Mouse (Mus musculus) heart, postnatal 14 days (tissue): ENCODE measurements at regions not wholly inside any gene's neighbourhood (a gene's known extent, or its start where the extent isn't known, plus 50 kb on each side); places are given as distances from the start of the nearest gene placed in this dataset.

ENCODE experiments used
- DNase-seq, 2 experiments: peaks; one replicate each; pipeline ENCODE4 v3.0.0; 2021 to 2022
- intact Hi-C: fragments of 180-260 bp; cut with DNase I; formaldehyde crosslinking; loops from one replicate; pipeline ENCODE4 v1.15.1; 2025

DNA sequence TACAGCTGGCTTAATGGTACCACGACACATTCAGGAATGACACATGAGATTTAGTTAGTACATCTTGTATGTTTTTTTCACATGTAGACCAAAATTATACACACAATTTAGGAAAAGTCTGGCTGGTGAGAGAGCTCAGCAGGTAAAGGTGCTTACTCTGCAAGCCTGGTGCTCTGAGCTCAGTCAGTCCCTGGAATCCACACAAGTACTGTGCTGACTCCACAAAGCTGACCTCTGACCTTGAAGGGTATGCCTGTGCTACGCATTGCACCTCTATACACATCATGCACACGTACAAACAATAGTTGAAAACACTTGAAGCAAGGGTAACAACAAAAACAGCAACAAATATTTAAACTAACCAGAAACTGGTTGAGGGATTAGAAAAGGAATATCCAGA lies 96.5 kb downstream of the Foxb1 start:
- intact Hi-C loops, result no loop called here

DNA sequence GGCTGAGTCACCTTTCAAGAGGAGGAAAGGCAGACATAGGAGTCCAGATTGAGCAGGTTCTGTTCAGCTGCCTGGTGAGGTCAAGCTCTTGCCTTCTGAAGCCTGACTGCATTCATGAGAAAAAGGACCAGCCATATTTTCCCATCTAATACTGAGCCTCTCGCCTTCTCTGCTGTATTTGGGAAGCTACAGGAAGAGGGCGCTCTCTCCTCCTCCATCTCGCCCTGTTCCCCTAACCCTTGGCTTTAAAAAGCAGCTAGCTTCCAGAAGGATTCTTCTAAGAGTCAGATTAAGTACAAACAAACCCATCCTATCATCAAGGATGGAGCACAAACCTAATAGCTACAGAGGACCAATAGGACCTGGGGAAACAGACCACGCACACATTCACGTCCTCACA lies 98.3 kb downstream of the Foxb1 start:
- intact Hi-C loops, result no loop called here
- no peak for DNase-seq

More for the DNA sequence above, 96.5 kb downstream of the Foxb1 start:
- DNase-seq, result no peak

- intact Hi-C loops, result no loop called here
- DNase-seq, result no peak
These were observed 102.5 kb downstream of the Foxb1 start for GRCm38 (mm10) chr9:69658276-69658675.

GRCm38 (mm10) chr9:69656053-69656452 lies 104.7 kb downstream of the Foxb1 start:
- no peak for DNase-seq
- intact Hi-C loops, result no loop called here

DNA sequence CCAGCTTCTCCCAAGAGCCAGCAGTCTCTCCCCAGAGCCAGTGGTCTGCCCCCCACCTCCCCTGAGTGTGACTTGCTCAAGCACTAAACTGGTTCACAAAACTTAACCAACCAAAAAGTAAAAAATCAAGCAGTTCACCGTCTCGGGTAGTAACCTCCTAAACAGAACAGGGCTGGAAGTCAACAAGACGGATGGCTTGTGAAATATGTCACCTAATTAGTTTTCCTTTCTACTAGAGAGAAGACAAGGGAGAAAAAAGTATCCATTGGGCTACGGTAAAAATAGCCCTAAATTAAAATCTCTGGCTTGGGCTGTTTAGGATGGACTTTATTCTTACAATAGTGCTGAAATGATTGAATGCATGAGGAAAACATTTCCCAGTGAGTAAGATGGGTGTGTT lies 108.6 kb downstream of the Foxb1 start:
- intact Hi-C loops, result no loop called here
- no peak for DNase-seq

GRCm38 (mm10) chr9:69651608-69652007 lies 109.1 kb downstream of the Foxb1 start:
- no peak for DNase-seq
- intact Hi-C loops, result no loop called here

DNA sequence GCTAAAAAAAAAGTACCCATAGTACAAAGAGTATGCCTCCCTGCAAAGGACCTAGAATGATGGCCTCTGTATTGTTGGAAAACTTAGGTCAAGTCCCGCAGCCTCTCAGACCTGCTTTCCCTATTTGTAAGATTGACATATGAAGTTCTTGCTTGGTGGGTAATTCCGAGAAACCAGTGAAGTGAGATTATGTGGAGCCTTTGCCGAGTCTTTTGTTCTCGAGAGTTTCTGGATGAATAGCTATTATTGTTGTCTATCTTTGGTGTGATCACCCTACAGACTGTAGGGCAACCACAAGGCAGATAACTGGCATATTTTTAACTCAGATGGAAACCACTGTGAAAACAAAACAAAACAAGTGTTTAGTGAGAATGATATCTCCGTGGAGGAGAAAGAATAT lies 118.1 kb downstream of the Foxb1 start:
- no peak for DNase-seq
- intact Hi-C loops, result no loop called here

GRCm38 (mm10) chr9:69623312-69623711 lies 137.4 kb downstream of the Foxb1 start:
- intact Hi-C loops, result no loop called here
- peak; percentile 74 to 83 for DNase-seq

DNA sequence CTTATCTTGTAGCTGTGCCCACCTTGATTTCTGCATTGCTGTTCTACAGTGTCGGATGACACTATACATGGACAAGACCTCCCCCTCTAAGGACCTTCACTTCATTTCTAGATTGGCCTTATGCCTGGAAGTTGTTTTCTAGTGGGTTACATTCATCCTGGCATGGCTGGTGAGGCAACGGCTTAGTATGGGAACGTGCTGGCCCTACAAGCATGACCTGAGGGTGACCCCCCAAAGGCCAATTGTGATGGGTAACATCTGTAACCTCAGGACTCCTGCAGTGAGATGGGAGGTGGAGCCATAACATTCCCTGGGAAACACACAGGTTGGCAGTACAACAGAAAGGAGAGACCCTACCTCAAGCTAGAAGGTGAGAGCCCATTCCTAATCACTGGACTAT lies 139.7 kb downstream of the Foxb1 start:
- no peak for DNase-seq
- intact Hi-C loops, result no loop called here

DNA sequence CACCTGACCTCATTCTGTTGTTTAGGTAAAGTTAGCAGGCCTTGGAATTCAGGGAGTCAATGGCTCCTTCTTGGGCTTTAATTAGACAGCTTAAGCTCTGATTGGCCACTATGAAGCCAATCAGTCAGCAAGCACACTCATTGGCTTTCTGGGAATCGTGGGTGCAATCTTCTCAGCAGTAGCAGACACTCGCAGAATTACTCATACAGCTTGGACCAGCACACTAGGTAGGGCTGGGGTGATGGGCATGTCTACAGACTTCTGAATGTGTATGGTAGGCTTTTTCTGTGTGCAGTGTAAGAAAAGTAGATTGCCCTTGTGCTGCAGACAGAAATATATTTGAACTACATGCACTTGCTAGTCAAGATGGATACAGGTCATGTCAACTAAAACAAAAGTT lies 143.4 kb downstream of the Foxb1 start:
- intact Hi-C loops, result no loop called here

DNA sequence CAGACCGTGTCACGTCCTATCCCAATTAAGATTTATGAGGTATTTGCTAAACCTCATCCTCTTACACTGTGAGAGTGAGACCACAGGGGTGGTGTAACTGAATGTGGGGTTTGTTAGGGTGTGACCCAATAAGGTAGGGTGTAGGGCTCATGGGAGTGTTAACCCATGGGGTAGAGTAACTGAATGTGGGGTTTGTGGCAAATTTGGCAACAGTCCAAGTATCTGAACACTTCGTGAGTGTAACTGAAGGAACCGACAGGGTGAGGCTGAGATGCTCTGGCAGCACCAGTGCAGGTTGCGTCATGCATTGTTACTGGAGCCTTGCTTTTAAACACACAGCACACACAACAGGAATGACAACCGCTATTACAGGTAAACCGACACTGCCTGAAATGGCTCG lies 144.1 kb downstream of the Anxa2 start:
- intact Hi-C loops, result no loop called here
- no peak for DNase-seq

More for the DNA sequence above, 143.4 kb downstream of the Foxb1 start:
- DNase-seq, result no peak

GRCm38 (mm10) chr9:69592329-69593062 lies 139.1 kb downstream of the Anxa2 start:
- no peak for DNase-seq
- intact Hi-C loops, result no loop called here

DNA sequence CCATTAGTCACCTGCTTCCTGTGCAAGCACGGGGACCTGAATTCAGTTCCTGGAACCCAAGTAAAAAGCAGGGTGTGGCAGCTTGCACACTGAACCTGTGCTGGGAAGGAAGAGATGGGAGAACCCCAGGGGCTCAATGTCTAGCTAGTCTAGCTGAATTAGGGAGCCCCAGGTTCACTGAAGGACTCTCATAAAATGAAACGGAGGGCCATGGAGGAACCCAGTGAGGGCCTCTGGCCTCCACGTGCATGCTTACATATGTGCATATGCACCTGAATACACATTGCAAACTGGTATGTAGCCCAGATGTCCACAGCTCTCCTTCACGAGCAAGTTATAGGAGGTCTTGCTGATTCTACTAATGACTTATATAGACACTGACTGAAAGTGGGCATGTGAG lies 135.4 kb downstream of the Anxa2 start:
- intact Hi-C loops, result no loop called here
- DNase-seq, result no peak

GRCm38 (mm10) chr9:69587096-69587495 lies 133.7 kb downstream of the Anxa2 start:
- intact Hi-C loops, result no loop called here

GRCm38 (mm10) chr9:69581236-69581635 lies 127.8 kb downstream of the Anxa2 start:
- no peak for DNase-seq
- intact Hi-C loops, result no loop called here

More at GRCm38 (mm10) chr9:69587096-69587495, 133.7 kb downstream of the Anxa2 start:
- DNase-seq, result no peak

- intact Hi-C loops, result no loop called here
- no peak for DNase-seq
These were observed 124.4 kb downstream of the Anxa2 start for GRCm38 (mm10) chr9:69577661-69578405.

GRCm38 (mm10) chr9:69575386-69575785 lies 122.0 kb downstream of the Anxa2 start:
- DNase-seq, result no peak
- intact Hi-C loops, result no loop called here

GRCm38 (mm10) chr9:69568631-69569230 lies 115.3 kb downstream of the Anxa2 start:
- no peak for DNase-seq
- intact Hi-C loops, result no loop called here

GRCm38 (mm10) chr9:69568222-69568621 lies 114.8 kb downstream of the Anxa2 start:
- intact Hi-C loops, result no loop called here
- no peak for DNase-seq

DNA sequence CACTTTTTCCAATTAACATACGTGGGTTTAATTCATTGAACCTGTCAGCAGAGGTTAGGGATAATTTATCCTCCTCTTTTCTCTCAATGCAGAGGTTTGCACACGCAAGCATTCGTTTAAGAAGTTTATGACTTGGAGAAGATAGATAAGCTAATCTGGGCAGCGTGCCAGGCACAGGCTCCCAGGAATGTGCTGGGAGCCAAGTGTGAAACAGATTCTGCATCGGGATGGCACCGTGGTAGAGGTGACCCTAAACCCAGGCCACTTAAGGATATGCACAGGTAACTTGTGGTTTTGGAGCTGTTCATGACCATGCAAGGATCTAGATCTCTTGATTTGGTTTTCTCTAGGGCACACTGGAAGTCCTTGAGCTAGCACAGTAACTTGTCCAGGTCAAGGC lies 113.6 kb downstream of the Anxa2 start:
- peak; percentile 9 to 11 for DNase-seq
- intact Hi-C loops, result no loop called here

DNA sequence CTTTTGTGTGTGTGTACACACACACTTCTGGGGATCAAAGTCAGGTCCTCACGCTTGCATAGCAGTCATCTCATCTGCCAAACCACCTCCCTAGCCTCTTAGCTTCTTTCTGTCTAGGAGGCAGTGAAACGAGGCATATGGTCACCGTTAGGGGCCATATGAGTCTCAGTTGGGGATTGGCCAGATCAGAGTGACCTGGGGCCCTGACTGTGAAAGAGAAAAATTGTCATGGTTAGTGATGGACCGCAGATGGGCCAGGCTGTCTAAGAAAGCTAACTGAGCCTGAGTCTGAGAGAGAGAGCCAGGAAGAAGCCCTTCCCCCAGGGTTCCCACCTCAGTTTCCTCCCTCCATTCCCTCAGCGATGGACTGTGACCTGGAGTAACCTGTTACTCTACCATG lies 89.8 kb downstream of the Anxa2 start:
- intact Hi-C loops, result no loop called here
- DNase-seq, result no peak
